Mouse (Mus musculus): Measurements from ENCODE around the gene Vkorc1.
"Not testable (repeated sequence)": the region's sequence is repeated elsewhere in the genome, so short reads cannot be mapped to it uniquely, and the experiment has no call there.

Gene Vkorc1

GRCm38 (mm10) chr7:127895442-127895841 is at the start of gene Vkorc1, which contains the start of gene Gm21974:
Gene Vkorc1 (minus strand): TSS chr7:127895617.
Gene Gm21974 (minus strand): TSS chr7:127895454.
- in situ Hi-C loops (cut with MboI) = no loop called here

GRCm38 (mm10) chr7:127944614-127945013 is 49.2 kb upstream of the Vkorc1 start:
- in situ Hi-C loops (cut with MboI) = no loop called here

- in situ Hi-C loops (cut with MboI) = not testable (repeated sequence)
Observed at GRCm38 (mm10) chr7:127942097-127942496, 46.7 kb upstream of the Vkorc1 start.

GRCm38 (mm10) chr7:127936216-127936884 is 40.9 kb upstream of the Vkorc1 start:
- in situ Hi-C loops (cut with MboI) = no loop called here

GRCm38 (mm10) chr7:127935748-127936159 is 40.3 kb upstream of the Vkorc1 start:
- in situ Hi-C loops (cut with MboI) = no loop called here

- in situ Hi-C loops (cut with MboI) = no loop called here
Observed at GRCm38 (mm10) chr7:127935028-127935722, 39.8 kb upstream of the Vkorc1 start.

GRCm38 (mm10) chr7:127934075-127934474 is 38.7 kb upstream of the Vkorc1 start:
- in situ Hi-C loops (cut with MboI) = no loop called here

- in situ Hi-C loops (cut with MboI) = no loop called here
Observed at GRCm38 (mm10) chr7:127932273-127933031, 37.0 kb upstream of the Vkorc1 start.

GRCm38 (mm10) chr7:127931351-127932135 is 36.1 kb upstream of the Vkorc1 start:
- in situ Hi-C loops (cut with MboI) = no loop called here

- in situ Hi-C loops (cut with MboI) = no loop called here
Observed at GRCm38 (mm10) chr7:127930636-127931035, 35.2 kb upstream of the Vkorc1 start.

- in situ Hi-C loops (cut with MboI) = no loop called here
Observed at GRCm38 (mm10) chr7:127929923-127930322, 34.5 kb upstream of the Vkorc1 start, which contains the start of gene Prss8. Gene Prss8 (minus strand): TSS chr7:127930104.

GRCm38 (mm10) chr7:127928596-127928995 is 33.2 kb upstream of the Vkorc1 start:
- in situ Hi-C loops (cut with MboI) = no loop called here

- in situ Hi-C loops (cut with MboI) = no loop called here
Observed at GRCm38 (mm10) chr7:127927726-127928125, 32.3 kb upstream of the Vkorc1 start.

- in situ Hi-C loops (cut with MboI) = no loop called here
Observed at GRCm38 (mm10) chr7:127926846-127927245, 31.4 kb upstream of the Vkorc1 start.

GRCm38 (mm10) chr7:127926066-127926465 is 30.6 kb upstream of the Vkorc1 start:
- in situ Hi-C loops (cut with MboI) = no loop called here

- in situ Hi-C loops (cut with MboI) = no loop called here
Observed at GRCm38 (mm10) chr7:127925252-127925651, 29.8 kb upstream of the Vkorc1 start.

GRCm38 (mm10) chr7:127923714-127924113 is 28.3 kb upstream of the Vkorc1 start:
- in situ Hi-C loops (cut with MboI) = no loop called here

GRCm38 (mm10) chr7:127922451-127923275 is 27.2 kb upstream of the Vkorc1 start:
- in situ Hi-C loops (cut with MboI) = no loop called here

- in situ Hi-C loops (cut with MboI) = no loop called here
Observed at GRCm38 (mm10) chr7:127921516-127921915, 26.1 kb upstream of the Vkorc1 start.

GRCm38 (mm10) chr7:127919290-127919689 is 23.9 kb upstream of the Vkorc1 start:
- in situ Hi-C loops (cut with MboI) = no loop called here

- in situ Hi-C loops (cut with MboI) = no loop called here
Observed at GRCm38 (mm10) chr7:127918203-127918602, 22.8 kb upstream of the Vkorc1 start.

Data from mature B cell (primary cell).